Mouse (Mus musculus) neural tube, embryonic 11.5 days (tissue): ENCODE measurements around the gene Cdc25a. TPM values are rescaled to one million over a fixed set of nuclear protein-coding genes. Genes with fewer than 3 reads are reported as not detected.

Experiments used
- ATAC-seq: fragments of 200-750 bp; cut with Nextera tagmentation; 2 replicates; pipeline ENCODE4 v1.8.0; 2017; ENCODE audit warnings: moderate number of reproducible peaks, mild to moderate bottlenecking, moderate TSS enrichment, moderate library complexity; ENCODE audit not compliant: insufficient read depth, low FRiP score, low TSS enrichment
- DNase-seq: peaks from one replicate; pipeline ENCODE4 v3.0.0-alpha.2; 2015; ENCODE audit warnings: low spot score
- H3K27ac ChIP-seq: fragments of 300-500 bp; sonication (generic); 2 replicates; pipeline ENCODE4 v1.5.1; 2014; ENCODE audit warnings: low read depth, mild to moderate bottlenecking, low read length
- H3K27me3 ChIP-seq: fragments of 300-500 bp; sonication (generic); 2 replicates; pipeline ENCODE4 v1.6.1; 2014; ENCODE audit warnings: mild to moderate bottlenecking, low read length, mixed read lengths; ENCODE audit not compliant: control insufficient read depth, insufficient read depth
- H3K36me3 ChIP-seq: fragments of 300-500 bp; sonication (generic); 2 replicates; pipeline ENCODE4 v1.6.1; 2014; ENCODE audit warnings: mild to moderate bottlenecking, low read length, moderate library complexity, mixed read lengths; ENCODE audit not compliant: control insufficient read depth, insufficient read depth
- H3K4me1 ChIP-seq: fragments of 300-500 bp; sonication (generic); 2 replicates; pipeline ENCODE4 v1.6.1; 2014; ENCODE audit warnings: low read length, mixed read lengths; ENCODE audit not compliant: control insufficient read depth, insufficient read depth
- H3K4me2 ChIP-seq: fragments of 300-500 bp; sonication (generic); 2 replicates; pipeline ENCODE4 v1.6.1; 2014; ENCODE audit warnings: low read depth, mild to moderate bottlenecking, moderate library complexity
- H3K4me3 ChIP-seq: fragments of 300-500 bp; sonication (generic); 2 replicates; pipeline ENCODE4 v1.5.1; 2014; ENCODE audit warnings: low read depth, low read length
- H3K9ac ChIP-seq: fragments of 300-500 bp; sonication (generic); 2 replicates; pipeline ENCODE4 v1.6.1; 2014; ENCODE audit warnings: mild to moderate bottlenecking, low read length
- H3K9me3 ChIP-seq: fragments of 300-500 bp; sonication (generic); 2 replicates; pipeline ENCODE4 v1.6.1; 2016; ENCODE audit warnings: low read length; ENCODE audit not compliant: control insufficient read depth
- WGBS: fragments of 180-500 bp; shearing (Covaris S2); extraction: QIAGEN DNeasy Blood & Tissue Kit; methylation state at CpG from one replicate; pipeline ENCODE4 v1.1.7; 2014; 5-methylcytosine and 5-hydroxymethylcytosine counted together
- polyA plus RNA-seq: library from polyadenylated mRNA; unstranded; fragments of >200 nt; fragmentation: Nextera tagmentation; extraction: Ambion mirVana; gene quantifications from 2 replicates; pipeline ENCODE4 v1.2.1, GENCODE M21; 2014

Gene Cdc25a
- polyA plus RNA-seq, 1 experiment from 2014 or later = 35.4 TPM

- WGBS = 83% methylated on average over 6 of the region's 6 CpGs
- no peak for ATAC-seq
- no peaks in the 10 kb centered on the region for H3K9me3 ChIP-seq
- H3K4me3 ChIP-seq = no peak overlapping the region
- H3K4me2 ChIP-seq = no peak overlapping the region
- H3K9ac ChIP-seq = no peak overlapping the region
- DNase-seq = no peak
- H3K27me3 ChIP-seq = no peaks in the 10 kb centered on the region
- no peaks in the 10 kb centered on the region for H3K4me1 ChIP-seq
- no peak overlapping the region for H3K27ac ChIP-seq
- no peaks in the 10 kb centered on the region for H3K36me3 ChIP-seq
Measured at GRCm38 (mm10) chr9:109855947-109856346, 19.4 kb upstream of the Cdc25a start.

GRCm38 (mm10) chr9:109862397-109863044, 12.9 kb upstream of the Cdc25a start:
- H3K27ac ChIP-seq = no peak overlapping the region
- WGBS = 22% methylated on average over 20 of the region's 20 CpGs
- no peak for ATAC-seq
- 0 out of 2 replicates have a peak overlapping the region, but pooled peaks have one; percentile 2 for H3K4me2 ChIP-seq
- no peak overlapping the region for H3K9ac ChIP-seq
- H3K4me3 ChIP-seq = no peak overlapping the region
- no peaks in the 10 kb centered on the region for H3K9me3 ChIP-seq
- no peaks in the 10 kb centered on the region for H3K27me3 ChIP-seq
- peak; percentile 87 for DNase-seq
- no peaks in the 10 kb centered on the region for H3K4me1 ChIP-seq
- no peaks in the 10 kb centered on the region for H3K36me3 ChIP-seq

GRCm38 (mm10) chr9:109863085-109863484, 12.3 kb upstream of the Cdc25a start:
- Histone ChIP-seq H3K27me3 (no peaks in the 10 kb centered on the region), H3K4me2 (no peak overlapping the region), H3K27ac (no peak overlapping the region), H3K4me1 (no peaks in the 10 kb centered on the region), H3K9ac (no peak overlapping the region), H3K9me3 (no peaks in the 10 kb centered on the region), H3K36me3 (no peaks in the 10 kb centered on the region), H3K4me3 (no peak overlapping the region)
- no peak for ATAC-seq
- 71% methylated on average over 3 of the region's 3 CpGs for WGBS
- no peak for DNase-seq

- H3K4me3 ChIP-seq = no peak overlapping the region
- H3K4me2 ChIP-seq = no peak overlapping the region
- H3K4me1 ChIP-seq = no peaks in the 10 kb centered on the region
- no peak for ATAC-seq
- no peaks in the 10 kb centered on the region for H3K9me3 ChIP-seq
- H3K27ac ChIP-seq = no peak overlapping the region
- 74% methylated on average over 2 of the region's 2 CpGs for WGBS
- no peaks in the 10 kb centered on the region for H3K27me3 ChIP-seq
- no peaks in the 10 kb centered on the region for H3K36me3 ChIP-seq
- H3K9ac ChIP-seq = no peak overlapping the region
- no peak for DNase-seq
Measured at GRCm38 (mm10) chr9:109866218-109866617, 9.2 kb upstream of the Cdc25a start.

DNA sequence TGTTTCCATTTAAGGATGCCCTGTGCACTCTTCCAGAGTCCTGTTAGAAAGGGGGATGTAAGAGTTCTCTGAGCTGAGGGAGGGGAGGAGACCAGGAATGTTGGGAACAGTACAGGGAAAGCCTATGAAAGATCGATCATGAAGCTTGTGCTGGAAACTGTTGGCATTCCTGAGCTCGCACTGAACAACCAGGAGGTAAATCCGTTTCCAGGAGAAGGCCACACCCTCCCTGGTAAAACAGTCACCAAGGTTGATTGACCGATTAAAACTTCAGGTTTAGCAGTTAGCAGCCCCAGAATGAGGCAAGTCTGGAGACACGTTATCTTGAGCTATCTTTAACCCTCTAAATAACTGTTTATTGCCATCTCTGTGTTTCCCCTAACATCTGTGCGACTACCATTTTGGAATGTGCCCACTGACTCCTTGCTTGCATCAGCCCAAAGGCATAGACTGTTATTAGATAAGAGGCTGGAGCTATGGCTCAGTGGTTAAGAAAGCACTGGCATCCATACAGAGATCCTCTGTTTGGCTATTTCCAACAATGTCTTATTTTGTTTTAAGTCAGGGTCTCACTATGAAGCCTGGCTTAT, 4.3 kb upstream of the Cdc25a start:
- DNase-seq (no peak), ATAC-seq (no peak)
- Histone ChIP-seq H3K36me3 (no peaks in the 10 kb centered on the region), H3K27me3 (no peaks in the 10 kb centered on the region), H3K4me3 (no peak overlapping the region), H3K9me3 (no peaks in the 10 kb centered on the region), H3K27ac (no peak overlapping the region), H3K4me2 (no peak overlapping the region), H3K9ac (no peak overlapping the region), H3K4me1 (no peaks in the 10 kb centered on the region)
- WGBS = 46% methylated on average over 6 of the region's 6 CpGs

DNA sequence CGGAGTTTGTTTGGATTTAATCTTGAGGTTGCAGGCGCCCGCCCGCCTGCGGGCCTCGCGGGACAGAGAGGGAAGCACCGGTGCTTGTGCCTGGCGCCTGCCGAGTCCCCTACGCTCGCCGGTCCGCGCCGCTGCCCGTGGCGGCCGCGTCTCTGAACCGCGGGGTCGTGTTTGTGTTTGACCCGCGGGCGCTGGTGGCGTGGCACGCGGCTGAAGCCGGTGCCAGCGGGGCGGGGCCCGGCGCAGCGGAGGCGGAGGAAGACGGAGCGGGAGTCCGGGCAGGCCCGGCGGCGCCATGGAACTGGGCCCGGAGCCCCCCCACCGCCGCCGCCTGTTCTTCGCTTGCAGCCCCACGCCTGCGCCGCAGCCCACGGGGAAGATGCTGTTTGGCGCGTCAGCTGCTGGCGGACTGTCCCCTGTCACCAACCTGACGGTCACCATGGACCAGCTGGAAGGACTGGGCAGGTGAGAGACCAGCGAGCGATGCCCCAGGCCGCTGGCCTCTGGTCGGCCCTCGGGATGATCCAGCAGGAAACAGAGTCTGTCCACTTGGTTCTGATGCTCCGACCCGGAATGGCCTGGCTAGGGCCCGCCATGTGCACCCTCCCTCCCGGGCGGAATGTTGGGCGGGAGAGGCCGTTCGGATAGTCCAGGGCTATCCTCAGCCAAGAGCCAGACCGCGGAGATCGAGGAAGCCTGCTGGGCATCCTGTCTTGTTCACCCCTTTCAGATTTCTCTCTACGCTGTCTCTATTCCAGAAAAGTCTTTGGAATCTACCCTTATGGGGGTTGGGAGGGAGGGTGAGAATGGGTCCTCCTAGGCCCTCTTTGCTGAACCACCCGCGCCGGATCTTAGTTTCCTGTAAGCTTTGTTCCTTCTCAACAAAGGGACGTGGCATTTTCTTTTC, 569 bp downstream of the Cdc25a start:
- Histone ChIP-seq H3K27ac (peak overlapping the region; percentile 78), H3K4me2 (peak overlapping the region; percentile 56), H3K4me1 (peaks cover 7% of the 10 kb centered on the region; the same call in 1 of the 2 replicates), H3K4me3 (peak overlapping the region; percentile 97), H3K36me3 (peaks cover 16% of the 10 kb centered on the region), H3K9me3 (no peaks in the 10 kb centered on the region), H3K27me3 (no peaks in the 10 kb centered on the region), H3K9ac (peak overlapping the region; percentile 97)
- DNase-seq = peak; percentile 61
- ATAC-seq = peak; percentile 58
- under 1% methylated on average over 76 of the region's 76 CpGs for WGBS

DNA sequence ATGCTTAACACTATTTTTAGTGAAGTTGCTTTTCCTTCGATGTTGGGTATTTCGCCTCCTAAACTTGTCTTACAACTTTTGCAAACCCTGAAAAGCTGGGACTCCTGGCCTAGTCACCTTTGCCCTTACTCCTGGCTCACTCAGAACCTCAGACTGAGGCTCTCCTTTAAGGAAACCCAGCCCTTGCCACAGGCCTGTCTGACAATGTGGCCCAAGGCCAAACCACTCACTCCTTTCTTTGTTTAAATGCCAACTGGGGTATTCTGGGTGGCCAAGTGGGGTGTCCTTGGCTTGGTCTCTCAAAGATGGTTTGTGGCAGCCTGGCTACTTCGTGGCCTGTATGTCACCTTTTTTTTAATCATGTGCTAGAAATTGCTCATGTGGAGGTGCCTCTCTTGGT, 1.4 kb downstream of the Cdc25a start:
- Histone ChIP-seq H3K4me1 (peaks cover 7% of the 10 kb centered on the region; the same call in 1 of the 2 replicates), H3K4me2 (peak overlapping the region; percentile 56), H3K27me3 (no peaks in the 10 kb centered on the region), H3K36me3 (peaks cover 16% of the 10 kb centered on the region), H3K9me3 (no peaks in the 10 kb centered on the region), H3K27ac (no peak overlapping the region), H3K4me3 (peak overlapping the region; percentile 97), H3K9ac (peak overlapping the region; percentile 97)
- WGBS = 10% methylated on average over 3 of the region's 3 CpGs
- no peak for ATAC-seq
- DNase-seq = peak; percentile 17

DNA sequence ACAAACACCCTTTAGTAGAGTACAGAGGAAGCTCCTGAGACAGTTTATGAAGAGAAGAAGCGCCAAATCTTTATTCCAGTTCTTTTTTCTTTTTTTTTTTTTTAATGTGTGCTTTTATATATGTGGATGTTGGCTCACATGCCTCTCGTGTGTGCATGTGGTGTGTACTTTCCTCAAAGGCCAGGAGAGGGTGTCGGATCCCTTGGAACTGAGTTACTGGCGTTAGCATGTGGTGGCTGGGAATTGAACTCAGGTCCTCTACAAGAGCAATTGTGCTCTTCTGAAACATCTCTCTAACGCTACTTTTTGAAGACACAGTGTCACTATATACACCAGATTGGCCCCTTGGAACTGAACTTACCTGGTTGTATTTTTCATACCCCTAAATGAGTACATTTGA, 2.3 kb downstream of the Cdc25a start:
- 78% methylated on average over 5 of the region's 5 CpGs for WGBS
- DNase-seq (no peak), ATAC-seq (no peak)
- Histone ChIP-seq H3K36me3 (peaks cover 16% of the 10 kb centered on the region), H3K27ac (no peak overlapping the region), H3K4me2 (peak overlapping the region; percentile 56), H3K9me3 (no peaks in the 10 kb centered on the region), H3K4me1 (peaks cover 7% of the 10 kb centered on the region; the same call in 1 of the 2 replicates), H3K9ac (no peak overlapping the region), H3K27me3 (no peaks in the 10 kb centered on the region), H3K4me3 (peak overlapping the region; percentile 97; the same call in 1 of the 2 replicates)
